Mouse (Mus musculus): ENCODE measurements at regions not wholly inside any gene's neighbourhood (a gene's known extent, or its start where the extent isn't known, plus 50 kb on each side); places are given as distances from the start of the nearest gene placed in this dataset.
"Not testable (repeated sequence)": the region's sequence is repeated elsewhere in the genome, so short reads cannot be mapped to it uniquely, and the experiment has no call there.

DNA sequence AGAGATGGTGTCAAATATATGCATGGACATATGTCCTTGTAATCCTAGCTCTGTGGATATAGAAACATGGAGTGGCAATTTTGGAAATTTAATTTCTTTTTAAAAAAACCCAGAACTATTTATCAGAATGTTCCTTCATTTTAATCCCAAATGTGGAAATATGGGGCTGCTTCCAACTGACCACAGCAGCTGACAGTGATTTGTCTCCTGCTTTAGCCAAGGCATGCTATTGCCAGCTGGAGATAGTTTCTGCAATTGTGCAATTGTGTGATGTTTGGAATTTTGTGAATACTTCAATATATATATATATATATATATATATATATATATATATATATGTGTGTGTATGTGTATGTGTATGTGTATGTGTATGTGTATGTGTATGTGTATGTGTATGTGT is 629.7 kb upstream of the Slc8a1 start:
- DNase-seq (ENCODE audit: low spot score): no peak

GRCm38 (mm10) chr17:82366001-82366400 is 627.8 kb upstream of the Slc8a1 start:
- DNase-seq (ENCODE audit: low spot score): peak; percentile 0

GRCm38 (mm10) chr17:82348636-82349035 is 610.5 kb upstream of the Slc8a1 start:
- no peak for DNase-seq (ENCODE audit: low spot score)

DNA sequence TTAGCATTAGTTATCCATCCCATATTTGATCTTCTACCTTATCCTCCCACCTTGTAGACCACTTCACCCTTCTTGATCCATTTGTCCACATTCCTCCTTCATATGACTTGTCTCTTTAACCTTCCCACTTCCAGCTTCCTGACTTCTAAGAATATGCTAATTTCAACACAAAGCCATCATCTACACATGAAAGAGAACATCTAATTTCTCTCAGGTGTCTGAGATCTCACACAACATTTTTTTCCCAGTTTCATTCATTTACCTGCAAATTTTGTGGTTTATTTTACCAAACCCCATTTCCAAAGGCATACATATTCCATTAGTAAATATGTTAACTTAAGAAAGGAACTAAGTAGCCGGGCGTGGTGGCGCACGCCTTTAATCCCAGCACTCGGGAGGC is 593.3 kb upstream of the Slc8a1 start:
- DNase-seq (ENCODE audit: low spot score): no peak

DNA sequence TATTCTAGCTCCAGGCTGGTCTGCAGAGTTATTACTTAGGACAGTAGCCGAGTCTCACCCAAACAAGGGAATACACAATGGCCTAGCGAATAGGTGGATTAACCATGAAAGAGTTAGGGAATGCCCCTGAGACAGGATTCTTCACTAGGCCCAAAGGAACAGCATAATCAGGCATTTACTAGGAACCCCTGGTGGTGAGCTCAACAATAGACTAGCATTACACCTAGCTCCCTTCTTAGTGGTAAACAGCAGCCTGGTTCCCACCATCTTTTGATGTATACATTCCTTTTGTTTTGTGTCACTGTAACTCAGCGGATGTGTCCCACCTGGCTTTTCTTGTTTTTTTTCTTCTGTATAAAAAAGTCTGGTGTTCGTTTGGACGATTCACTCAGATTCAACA is 574.0 kb upstream of the Slc8a1 start:
- DNase-seq (ENCODE audit: low spot score): no peak

DNA sequence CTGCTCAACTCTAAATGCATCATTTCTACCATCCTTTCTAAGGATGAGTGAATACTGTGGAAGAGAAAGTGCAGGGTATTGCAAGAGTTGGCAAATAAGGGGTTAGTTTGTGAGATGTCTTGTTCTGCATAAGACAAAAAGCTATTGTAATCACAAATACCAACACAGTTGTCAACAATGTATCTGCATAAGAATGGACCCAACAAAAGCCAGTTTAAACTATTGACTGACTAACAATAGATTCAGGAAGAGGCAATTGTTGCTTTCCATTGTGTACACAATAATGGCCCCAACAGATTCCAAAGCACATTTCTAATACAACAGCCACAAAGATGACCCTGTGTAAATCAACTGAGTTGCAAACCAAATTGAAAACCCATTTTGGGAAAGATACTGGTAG is 568.2 kb upstream of the Slc8a1 start:
- DNase-seq (ENCODE audit: low spot score): no peak

- DNase-seq (ENCODE audit: low spot score): no peak
These were observed 539.6 kb upstream of the Slc8a1 start for GRCm38 (mm10) chr17:82277728-82278127.

GRCm38 (mm10) chr17:82273946-82274345 is 535.8 kb upstream of the Slc8a1 start:
- no peak for DNase-seq (ENCODE audit: low spot score)

- DNase-seq (ENCODE audit: low spot score): no peak
These were observed 534.7 kb upstream of the Slc8a1 start for GRCm38 (mm10) chr17:82272845-82273244.

DNA sequence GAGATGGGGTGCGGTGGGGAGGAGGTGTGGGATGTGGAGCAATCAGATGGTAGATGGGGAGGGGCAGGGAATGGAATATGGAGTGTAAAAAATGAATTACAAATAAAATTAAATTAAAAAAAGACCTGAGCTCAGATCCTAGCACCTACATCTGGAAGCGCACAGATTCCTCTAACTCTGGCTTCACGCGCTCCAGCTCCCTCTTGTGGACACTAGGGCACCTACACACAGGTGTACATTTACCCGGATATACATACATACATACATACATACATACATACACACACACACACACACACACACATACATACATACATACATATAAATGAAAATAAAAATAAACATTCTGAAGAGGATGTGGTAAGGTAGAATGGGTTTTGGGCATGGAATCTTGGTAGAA is 528.7 kb upstream of the Slc8a1 start:
- not testable (repeated sequence) for DNase-seq (ENCODE audit: low spot score)

- DNase-seq (ENCODE audit: low spot score): no peak
These were observed 514.2 kb upstream of the Slc8a1 start for GRCm38 (mm10) chr17:82252362-82252761.

- DNase-seq (ENCODE audit: low spot score): no peak
These were observed 513.7 kb upstream of the Slc8a1 start for GRCm38 (mm10) chr17:82251841-82252240.

- DNase-seq (ENCODE audit: low spot score): no peak
These were observed 500.2 kb upstream of the Slc8a1 start for GRCm38 (mm10) chr17:82238361-82238760.

- no peak for DNase-seq (ENCODE audit: low spot score)
These were observed 499.3 kb upstream of the Slc8a1 start for GRCm38 (mm10) chr17:82237456-82237855.

- no peak for DNase-seq (ENCODE audit: low spot score)
These were observed 477.8 kb upstream of the Slc8a1 start for GRCm38 (mm10) chr17:82215728-82216623.

DNA sequence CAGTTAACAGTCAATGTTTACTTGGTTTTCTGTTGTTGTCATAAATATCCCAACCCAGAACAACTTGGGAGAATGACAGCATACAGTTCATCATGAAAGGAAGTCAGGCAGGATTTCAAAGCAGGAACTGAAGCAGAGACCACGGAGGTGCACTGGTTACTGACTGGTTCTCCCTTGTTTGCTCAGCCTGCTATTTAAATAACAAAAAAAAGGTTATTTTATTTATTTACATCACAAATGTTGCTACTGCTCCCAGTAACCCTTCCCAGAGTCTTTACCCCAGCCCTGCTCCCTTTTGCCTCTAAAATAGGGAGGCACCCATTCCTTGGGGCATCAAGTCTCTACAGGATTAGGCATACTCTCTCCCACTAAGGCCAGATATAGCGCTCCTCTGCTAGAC is 461.8 kb upstream of the Slc8a1 start:
- no peak for DNase-seq (ENCODE audit: low spot score)

- no peak for DNase-seq (ENCODE audit: low spot score)
These were observed 461.0 kb upstream of the Slc8a1 start for GRCm38 (mm10) chr17:82199031-82199642.

- DNase-seq (ENCODE audit: low spot score): no peak
These were observed 446.1 kb upstream of the Slc8a1 start for GRCm38 (mm10) chr17:82184261-82184660.

- DNase-seq (ENCODE audit: low spot score): no peak
These were observed 433.0 kb upstream of the Slc8a1 start for GRCm38 (mm10) chr17:82171216-82171615.

DNA sequence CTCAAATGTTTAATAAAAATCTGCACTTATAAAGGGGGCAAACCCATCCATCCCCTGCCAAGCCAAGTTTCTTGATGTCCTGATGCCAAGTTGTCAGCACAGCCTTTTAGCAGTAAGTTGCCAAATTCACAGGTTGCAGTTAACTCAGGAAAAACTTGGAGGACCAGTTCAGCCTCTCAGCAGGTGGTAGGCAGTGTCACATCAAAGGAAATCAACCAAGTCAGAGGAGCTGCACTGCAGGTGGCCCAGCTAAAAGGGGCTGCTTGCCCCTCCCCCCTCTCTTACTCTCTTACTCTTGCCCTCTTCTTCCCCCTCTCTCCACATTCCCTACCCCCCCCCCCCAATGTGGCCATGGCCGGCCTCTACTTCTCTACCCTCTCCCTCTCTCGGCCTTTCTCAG is 415.3 kb upstream of the Slc8a1 start:
- no peak for DNase-seq (ENCODE audit: low spot score)

- DNase-seq (ENCODE audit: low spot score): no peak
These were observed 396.7 kb upstream of the Slc8a1 start for GRCm38 (mm10) chr17:82134843-82135242.

DNA sequence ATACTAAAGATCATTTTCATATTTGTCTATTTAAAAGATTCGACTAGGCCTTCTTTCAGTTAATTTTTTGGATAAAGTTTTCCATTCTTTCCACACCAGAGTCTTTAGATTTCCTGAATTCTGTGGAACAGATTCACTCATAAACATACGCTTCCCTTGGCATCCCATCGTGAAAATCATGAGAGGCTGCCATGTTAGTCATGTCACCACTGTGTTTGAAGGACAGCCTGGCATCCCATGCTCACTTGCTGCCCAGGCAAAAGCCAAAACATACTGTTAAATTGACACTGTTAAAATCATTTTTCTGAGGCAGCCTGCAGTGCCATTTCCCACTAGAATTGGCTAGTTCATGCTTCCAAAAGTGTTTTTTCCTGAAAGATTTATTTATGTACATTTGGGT is 394.8 kb upstream of the Slc8a1 start:
- DNase-seq (ENCODE audit: low spot score): no peak

- no peak for DNase-seq (ENCODE audit: low spot score)
These were observed 349.0 kb upstream of the Slc8a1 start for GRCm38 (mm10) chr17:82087141-82087540.

DNA sequence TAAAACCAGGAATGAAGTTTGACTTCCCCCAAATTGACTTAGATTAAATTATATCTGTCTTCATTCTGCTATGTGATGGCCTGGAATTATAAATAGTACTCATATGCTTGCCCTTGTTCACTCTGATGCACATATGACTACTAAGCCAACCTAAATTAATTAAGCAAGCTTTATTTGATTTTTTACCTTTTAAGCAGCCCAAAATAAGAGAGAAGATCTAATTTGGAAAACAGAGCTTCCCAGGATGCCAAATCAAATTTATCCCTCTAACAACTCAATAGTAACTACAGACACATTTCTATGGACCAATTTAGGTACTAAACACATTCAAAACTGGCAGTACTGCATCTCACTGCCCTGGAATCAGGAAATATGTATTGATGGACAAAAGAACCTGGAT is 342.1 kb upstream of the Slc8a1 start:
- no peak for DNase-seq (ENCODE audit: low spot score)
